Mouse (Mus musculus): Measurements from ENCODE around the gene Slc9b1. TPM values are rescaled to one million over a fixed set of nuclear protein-coding genes. Genes with fewer than 3 reads are reported as not detected.
A peak's percentile ranks its signal among the peaks of the same experiment; 100 is the strongest.

The Slc9b1 gene
- total RNA-seq, 2 experiments from 2014 or later = 0.74 to 1.0 TPM

DNA sequence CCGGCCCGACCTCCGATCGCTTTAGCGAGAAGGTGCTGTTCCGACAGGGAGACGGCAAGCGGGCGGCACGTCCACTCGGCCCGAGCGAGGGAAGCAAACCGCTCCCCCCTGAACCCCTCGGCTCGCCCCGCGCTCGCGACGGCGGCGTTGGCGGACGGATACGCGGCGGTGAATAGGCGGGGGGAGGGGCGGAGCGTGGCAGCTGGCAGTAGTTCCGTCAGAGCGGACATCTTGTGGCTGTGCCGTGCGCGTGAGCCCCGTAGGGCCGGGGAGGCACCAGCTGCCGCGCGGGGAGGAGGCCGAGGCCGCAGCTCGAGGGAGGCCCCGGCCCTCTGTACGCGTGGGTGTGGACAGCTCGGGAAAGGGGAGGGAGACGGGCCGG is 90.7 kb downstream of the Slc9b1 start:
- peak; percentile 98 for DNase-seq

DNA sequence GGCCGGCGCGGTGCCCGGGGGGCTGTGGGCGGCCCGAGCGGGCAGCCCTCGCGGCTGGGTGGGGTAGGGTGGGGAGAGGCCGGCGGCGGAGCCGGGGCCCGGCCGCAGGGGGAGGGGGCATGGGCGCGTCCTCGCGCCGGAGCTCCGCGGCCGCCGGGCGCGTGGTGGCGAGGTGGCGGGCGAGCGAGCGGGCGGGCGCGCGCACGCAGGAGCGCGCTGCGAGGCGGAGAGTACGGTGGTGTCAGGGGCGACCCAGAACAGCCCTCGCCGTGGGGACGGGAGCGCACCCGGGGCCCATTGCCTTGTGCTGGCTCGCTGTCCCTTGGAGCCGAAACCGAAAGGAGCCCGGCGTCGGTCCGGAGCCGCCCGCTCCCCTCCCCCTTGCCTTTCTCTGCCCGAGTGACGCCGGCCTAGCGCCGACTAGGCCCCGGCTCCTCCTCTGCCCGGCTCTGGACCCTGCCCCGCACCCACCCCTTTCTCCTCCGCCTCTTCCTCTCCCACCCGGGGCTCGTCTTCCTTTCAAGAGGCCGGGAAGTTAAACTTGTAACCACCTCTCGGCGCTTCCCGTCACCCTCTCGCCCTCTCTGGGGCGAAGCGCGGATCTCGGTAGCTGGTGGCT is 91.2 kb downstream of the Slc9b1 start:
- DNase-seq = peak; percentile 86

DNA sequence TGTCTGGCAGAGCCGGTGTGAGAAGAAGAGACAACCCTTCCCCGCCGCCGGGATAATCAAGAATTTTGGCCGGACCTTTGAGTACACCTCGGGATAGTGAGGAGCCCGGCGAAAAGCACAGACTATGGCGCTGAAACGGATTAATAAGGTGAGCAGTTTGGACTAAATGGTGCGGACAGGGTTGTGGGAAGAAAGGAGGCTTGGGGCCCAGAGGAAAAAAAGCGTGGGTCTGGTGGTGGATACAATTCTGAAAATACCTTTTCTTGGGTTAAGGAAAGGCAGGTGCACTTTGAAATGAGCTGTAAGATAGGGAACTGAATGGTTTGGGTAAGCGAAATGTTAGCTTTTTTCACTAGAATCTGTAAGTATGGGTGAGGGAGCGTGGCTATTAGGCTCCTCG is 91.8 kb downstream of the Slc9b1 start:
- no peak for DNase-seq

- peak; percentile 42 for DNase-seq
Measured at GRCm38 (mm10) chr3:135440221-135440620, 92.4 kb downstream of the Slc9b1 start.

DNA sequence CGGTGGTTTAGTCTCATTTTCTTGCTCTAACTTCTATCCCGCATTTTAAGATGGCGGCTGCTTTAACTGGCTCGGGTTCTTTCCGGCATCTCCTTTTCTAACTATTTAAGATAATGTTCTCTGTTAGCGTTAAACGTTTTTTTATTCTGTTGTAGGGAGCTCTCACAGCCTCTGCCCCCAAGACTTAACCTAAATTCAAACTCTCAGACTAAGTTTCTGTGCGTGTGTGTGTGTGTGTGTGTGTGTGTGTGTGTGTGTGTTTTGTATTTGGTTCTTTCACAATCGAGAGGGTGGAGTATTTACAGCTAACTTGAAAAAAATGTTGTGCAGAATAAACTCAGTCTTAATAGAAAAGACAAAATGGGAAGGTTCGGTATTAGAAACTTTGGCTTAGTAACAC is 92.8 kb downstream of the Slc9b1 start:
- DNase-seq = no peak

GRCm38 (mm10) chr3:135444930-135445329 is 97.1 kb downstream of the Slc9b1 start:
- DNase-seq = no peak

Other genes with a start within 250 kb of the Slc9b1 start
- gene Cenpe, start 135.5 kb upstream of the Slc9b1 start, total RNA-seq (2021) = 10 to 100 TPM; 20.4 to 22.6 TPM
- 1 to 10 TPM; 6.7 to 7.0 TPM for gene Bdh2, start 66.8 kb upstream of the Slc9b1 start, total RNA-seq (2021)
- gene Slc9b2, start 40.3 kb upstream of the Slc9b1 start, total RNA-seq (2021) = 1 to 10 TPM in 1 of 2 experiments, under 1 TPM in 1; 0.41 to 1.5 TPM
- gene Cisd2, start 75.9 kb downstream of the Slc9b1 start, total RNA-seq (2021) = 10 to 100 TPM; 35.6 to 38.2 TPM
- gene Ube2d3, start 90.1 kb downstream of the Slc9b1 start, total RNA-seq (2021) = 100 to 1,000 TPM; 389 to 397 TPM
- 10 to 100 TPM; 24.8 to 26.6 TPM for gene Manba, start 137.6 kb downstream of the Slc9b1 start, total RNA-seq (2021)